Comparison of ENCODE assay signal across 28 mouse cellular contexts in the genomic region with DNA sequence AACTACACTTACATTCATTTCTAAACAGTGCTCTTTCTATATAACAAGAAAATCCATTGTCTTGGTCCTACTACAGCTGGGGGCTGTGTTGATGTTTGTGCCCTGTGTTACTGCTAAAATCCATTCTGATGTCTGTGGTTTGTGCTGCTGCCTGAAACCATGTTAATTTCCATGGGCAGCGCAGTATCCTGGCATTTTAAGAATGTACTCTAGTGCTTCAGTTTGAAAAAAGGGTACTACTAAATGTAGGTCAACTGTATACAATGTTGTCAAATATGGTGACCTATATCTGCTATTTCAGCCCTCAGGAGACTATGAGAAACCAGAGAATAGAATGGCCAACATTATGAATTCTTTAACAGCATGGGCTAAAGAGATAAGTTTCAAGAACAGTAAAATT.
"Had no signal": no experiment of that assay in that cellular context is flagged by ENCODE, and none has a peak within 500 bp of the region (broad histone marks: within the 10 kb centered on the region; RNA-seq: fewer than 3 reads in every experiment).

No protein-coding gene starts in this region.

- H3K27ac ChIP-seq: embryonic facial prominence, embryonic 10.5 days; embryonic facial prominence, embryonic 12.5 days; embryonic facial prominence, embryonic 13.5 days; embryonic facial prominence, embryonic 15.5 days; forebrain, embryonic 10.5 days; forebrain, embryonic 12.5 days; forebrain, embryonic 13.5 days; forebrain, embryonic 15.5 days; gastrocnemius, adult 2 months; heart, adult 2 months had no signal

- H3K4me2 ChIP-seq: embryonic facial prominence, embryonic 12.5 days; embryonic facial prominence, embryonic 13.5 days; embryonic facial prominence, embryonic 15.5 days; forebrain, embryonic 12.5 days; forebrain, embryonic 13.5 days; forebrain, embryonic 15.5 days had no signal

- H3K36me3 ChIP-seq: embryonic facial prominence, embryonic 10.5 days; embryonic facial prominence, embryonic 12.5 days; embryonic facial prominence, embryonic 13.5 days; embryonic facial prominence, embryonic 15.5 days; forebrain, embryonic 10.5 days; forebrain, embryonic 12.5 days; forebrain, embryonic 15.5 days had no signal

- H3K9me3 ChIP-seq: embryonic facial prominence, embryonic 10.5 days; embryonic facial prominence, embryonic 12.5 days; embryonic facial prominence, embryonic 13.5 days; embryonic facial prominence, embryonic 15.5 days; forebrain, embryonic 10.5 days; forebrain, embryonic 12.5 days; forebrain, embryonic 13.5 days; forebrain, embryonic 15.5 days had no signal

- H3K27me3 ChIP-seq: embryonic facial prominence, embryonic 12.5 days; embryonic facial prominence, embryonic 13.5 days; embryonic facial prominence, embryonic 15.5 days; forebrain, embryonic 12.5 days; forebrain, embryonic 13.5 days; forebrain, embryonic 15.5 days had no signal

- H3K4me3 ChIP-seq: embryonic facial prominence, embryonic 10.5 days; embryonic facial prominence, embryonic 12.5 days; embryonic facial prominence, embryonic 13.5 days; embryonic facial prominence, embryonic 15.5 days; erythroblast, embryonic 14.5 days; forebrain, embryonic 10.5 days; forebrain, embryonic 12.5 days; forebrain, embryonic 13.5 days; forebrain, embryonic 15.5 days; gastrocnemius, adult 2 months; heart, adult 2 months had no signal

- H3K9ac ChIP-seq: embryonic facial prominence, embryonic 12.5 days; embryonic facial prominence, embryonic 13.5 days; embryonic facial prominence, embryonic 15.5 days; forebrain, embryonic 12.5 days; forebrain, embryonic 13.5 days; forebrain, embryonic 15.5 days; forebrain, postnatal 0 days had no signal

- DNase-seq: cerebellum, adult 8-10 months; cerebellum, adult 9-10 months; cerebellum, adult 9-11 months; cerebellum, postnatal 10 days; cerebellum, postnatal 14 days; cerebellum, postnatal 25 days; cerebellum, postnatal 36 days; embryo, embryonic 11 days; forebrain, postnatal 0 days; gastrocnemius, adult 2 months; gastrocnemius, postnatal 10 days; gastrocnemius, postnatal 14 days; gastrocnemius, postnatal 25 days; gastrocnemius, postnatal 36 days; heart, adult 11 months; heart, adult 18-20 months; heart, adult 2 months had no signal

- H3K4me1 ChIP-seq: embryonic facial prominence, embryonic 10.5 days; embryonic facial prominence, embryonic 12.5 days; embryonic facial prominence, embryonic 13.5 days; embryonic facial prominence, embryonic 15.5 days; forebrain, embryonic 10.5 days; forebrain, embryonic 12.5 days; forebrain, embryonic 13.5 days; forebrain, embryonic 15.5 days had no signal

- ATAC-seq: forebrain, embryonic 13.5 days; forebrain, embryonic 14.5 days; forebrain, embryonic 15.5 days; forebrain, embryonic 16.5 days; forebrain, postnatal 0 days had no signal
